Mouse (Mus musculus) E14TG2a.4 (cell line): ENCODE measurements around the gene Pecam1.

ENCODE experiments used
- CTCF ChIP-seq: conservative IDR thresholded peaks from 2 replicates; pipeline ENCODE4 v1.5.1; 2014; ENCODE audit warnings: low read length
- POU5F1 ChIP-seq: IDR thresholded peaks from 2 replicates; pipeline ENCODE4 v1.6.1; 2014; ENCODE audit warnings: low read length, borderline replicate concordance

GRCm38 (mm10) chr11:106641580-106641979 lies 108.8 kb downstream of the Pecam1 start:
- TF ChIP-seq CTCF, result no peak
- TF ChIP-seq POU5F1, result no peak
